Mouse (Mus musculus) frontal cortex, adult (tissue): ENCODE results near the gene Nedd4.

Experiments used
- ATAC-seq: cut with Nextera tagmentation; 2 replicates; pipeline ENCODE4 v1.9.2; 2017; ENCODE audit warnings: mild to moderate bottlenecking, moderate library complexity, mixed read lengths; ENCODE audit not compliant: low TSS enrichment

Gene Nedd4

GRCm38 (mm10) chr9:72791213-72791582 is 129.1 kb downstream of the Nedd4 start:
- no peak for ATAC-seq

DNA sequence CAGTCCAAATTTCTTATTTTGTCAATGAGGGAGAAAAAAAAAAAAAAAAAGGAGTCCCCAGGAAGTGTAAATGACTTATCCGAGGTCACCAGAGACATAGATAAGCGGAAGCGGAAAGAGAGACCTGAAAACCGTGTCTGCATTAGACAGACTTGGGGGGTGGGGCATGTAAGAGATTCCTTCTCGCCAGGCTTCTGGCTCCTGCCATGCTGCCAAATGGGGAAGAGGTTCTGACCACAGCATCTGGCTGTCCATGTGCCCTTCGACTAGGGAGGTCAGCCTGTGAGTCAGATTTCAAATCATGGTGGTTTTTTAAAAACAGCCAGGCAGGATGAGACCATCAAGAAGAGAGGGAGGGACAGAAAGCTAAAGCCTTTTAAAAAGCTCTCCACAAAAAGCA is 129.5 kb downstream of the Nedd4 start:
- no peak for ATAC-seq

GRCm38 (mm10) chr9:72795243-72795642 is 133.1 kb downstream of the Nedd4 start:
- ATAC-seq: 0 out of 2 replicates have a peak, but pooled peaks have one; percentile 59

GRCm38 (mm10) chr9:72797136-72797621 is 135.0 kb downstream of the Nedd4 start:
- no peak for ATAC-seq
